Mouse (Mus musculus) left cerebral cortex, postnatal 36 days (tissue): ENCODE measurements around the gene Tsnax. TPM values are rescaled to one million over a fixed set of nuclear protein-coding genes. Genes with fewer than 3 reads are reported as not detected.

ENCODE experiments used
- DNase-seq, 2 experiments: peaks; one replicate each; pipeline ENCODE4 v3.0.0; 2021 to 2022; ENCODE audit warnings: low spot score in 2 of 2, mixed read lengths in 1 of 2
- intact Hi-C: fragments of 180-260 bp; cut with DNase I; formaldehyde crosslinking; loops from one replicate; pipeline ENCODE4 v1.15.1; 2025
- microRNA-seq: library from miRNA; unstranded; fragments of <30 nt; microRNA quantifications from one replicate; pipeline ENCODE4 v1.2.0, GENCODE M21; 2022
- total RNA-seq, 2 experiments: library from RNA; stranded (reverse); gene quantifications; 2 replicates each; pipeline ENCODE4 v1.2.3; 2021

The Tsnax gene
- total RNA-seq, 2 experiments from 2014 or later, result 169 to 171 TPM

DNA sequence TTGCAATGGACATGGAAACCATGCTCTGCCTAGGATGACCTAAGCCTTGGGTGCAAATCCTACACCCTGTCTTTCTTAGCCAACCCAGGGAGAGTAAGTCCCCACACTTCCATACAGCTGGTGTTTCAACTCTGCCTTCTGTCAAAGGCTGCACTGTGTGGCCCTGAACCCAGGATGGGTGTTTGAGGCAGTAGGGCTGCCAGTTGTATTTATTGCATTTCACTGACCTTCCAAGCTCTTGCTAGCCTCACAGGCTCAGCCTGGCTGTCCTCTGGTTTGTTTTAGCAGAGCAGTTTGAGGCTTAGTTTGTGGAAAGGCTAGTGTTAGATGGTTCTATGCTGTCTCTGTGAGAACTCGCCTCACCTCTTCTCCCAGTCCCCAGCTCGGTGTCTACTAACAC lies 61.8 kb downstream of the Tsnax start:
- DNase-seq, result no peak
- intact Hi-C loops, result no loop called here

- DNase-seq, result no peak
Observed at GRCm38 (mm10) chr8:125075389-125075788, 62.6 kb downstream of the Tsnax start.

DNA sequence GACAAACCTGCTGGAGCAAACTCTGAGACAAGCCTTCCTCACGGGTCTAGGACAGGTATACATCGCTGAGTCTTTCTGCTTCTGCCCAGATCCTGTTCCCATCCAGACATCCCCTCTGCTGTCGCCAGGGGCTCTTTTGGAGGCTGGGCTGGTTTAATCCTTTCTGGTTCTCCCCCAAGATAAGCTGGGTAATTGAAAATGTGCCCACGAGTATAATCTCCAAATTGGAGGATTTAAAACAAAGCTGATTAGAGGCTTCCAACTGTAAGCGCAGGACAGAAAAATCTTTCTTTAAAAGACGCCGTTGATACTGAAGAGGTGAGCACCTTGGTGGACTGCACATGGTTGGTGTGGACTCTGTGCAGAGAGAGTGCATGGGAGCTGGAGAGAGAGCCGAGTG lies 64.5 kb downstream of the Tsnax start:
- intact Hi-C loops, result no loop called here
- no peak for DNase-seq

More at GRCm38 (mm10) chr8:125075389-125075788, 62.6 kb downstream of the Tsnax start:
- intact Hi-C loops, result no loop called here

DNA sequence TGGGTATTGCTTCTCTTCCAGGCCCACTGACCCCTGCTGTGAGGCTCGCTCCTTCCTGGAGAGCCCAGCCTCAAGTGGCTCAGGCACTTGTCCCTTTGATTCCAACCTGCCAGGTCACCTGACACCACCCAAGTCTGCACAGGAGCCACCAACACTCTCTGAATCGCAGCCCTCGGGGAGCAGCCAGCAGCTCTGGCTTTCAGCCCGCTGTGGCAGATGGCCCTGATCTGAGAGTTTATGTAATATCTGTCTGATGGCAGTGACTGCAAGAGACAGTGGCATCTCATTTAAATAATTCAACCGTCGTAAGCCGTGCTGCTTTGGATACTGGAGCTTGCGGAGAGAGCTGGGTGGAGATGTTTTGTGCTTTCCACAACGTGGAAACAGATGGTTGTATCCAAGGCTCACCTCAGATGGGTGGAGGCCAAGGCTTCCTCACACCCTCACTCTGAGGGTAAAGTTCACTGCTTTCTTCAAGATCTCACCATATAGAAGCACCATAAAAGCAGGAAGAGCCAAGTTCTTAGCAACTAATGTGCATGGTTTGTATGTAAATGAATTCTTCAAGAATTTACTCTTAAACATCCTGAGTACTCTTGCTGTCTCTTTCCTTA lies 66.1 kb downstream of the Tsnax start:
- peak; percentile 83 to 84 for DNase-seq
- intact Hi-C loops, result no loop called here

DNA sequence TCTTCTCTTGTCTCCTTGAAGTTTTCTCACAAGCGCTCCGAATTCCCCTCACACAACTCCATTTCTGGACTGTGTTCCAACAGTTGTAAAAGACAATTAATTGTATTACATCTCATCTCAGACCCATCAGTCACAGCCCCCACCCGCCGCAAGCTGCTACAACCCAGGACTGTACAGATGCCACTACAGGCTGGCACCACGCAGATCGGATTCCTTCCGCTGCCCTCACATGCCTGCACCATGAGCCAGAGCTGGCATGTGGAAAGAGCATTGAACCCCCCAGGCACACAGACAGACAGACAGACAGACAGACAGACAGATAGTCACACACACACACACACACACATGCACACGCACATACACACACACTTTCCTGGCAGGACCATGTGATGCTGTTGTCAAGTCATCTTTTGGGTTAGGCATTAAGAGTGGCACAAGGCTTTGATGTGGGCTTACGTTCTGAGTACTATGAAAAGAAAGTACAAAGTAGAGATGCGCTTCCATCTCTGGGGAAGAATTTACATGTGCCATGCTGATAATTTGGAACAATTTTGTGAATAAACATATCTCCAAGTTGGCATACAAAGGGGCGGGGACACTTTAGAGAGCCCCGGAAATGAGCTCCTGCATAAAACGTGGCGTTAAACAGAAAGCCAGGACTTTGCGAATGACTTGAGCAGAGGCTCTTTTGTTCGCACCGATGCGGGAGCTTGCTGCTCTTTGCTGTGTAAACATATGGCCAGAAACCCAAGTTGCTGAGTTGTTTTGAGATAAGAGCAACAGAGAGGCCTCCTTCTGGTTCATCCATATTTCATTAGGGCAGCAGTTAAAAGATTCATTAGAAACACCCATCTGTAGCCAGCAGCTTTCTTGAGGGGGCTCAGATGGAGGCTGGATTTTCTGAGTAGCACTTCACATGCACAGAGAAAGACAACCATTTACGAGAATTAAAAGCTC lies 67.9 kb downstream of the Tsnax start:
- intact Hi-C loops, result no loop called here

GRCm38 (mm10) chr8:125083746-125084145 lies 70.9 kb downstream of the Tsnax start:
- no peak for DNase-seq
- intact Hi-C loops, result no loop called here

More for the DNA sequence above, 67.9 kb downstream of the Tsnax start:
- DNase-seq, result no peak

Small RNAs within 50 kb of the gene (microRNA-seq; reads per million reads assigned to microRNA genes)
- not detected for gene Gm22197

Other genes starting within 250 kb of the Tsnax start
- gene Trim67, start 219.9 kb upstream of the Tsnax start, total RNA-seq, result 1 to 10 TPM; 2.0 to 2.4 TPM
- gene Gnpat, start 150.0 kb upstream of the Tsnax start, total RNA-seq, result 10 to 100 TPM; 47.4 to 57.8 TPM
- 10 to 100 TPM; 19.6 to 20.9 TPM for gene 2810004N23Rik, start 149.9 kb upstream of the Tsnax start, total RNA-seq
- gene Exoc8, start 115.3 kb upstream of the Tsnax start, total RNA-seq, result 10 to 100 TPM; 34.5 to 35.3 TPM
- gene Sprtn, start 115.1 kb upstream of the Tsnax start, total RNA-seq, result 10 to 100 TPM; 11.5 to 15.0 TPM
- gene Egln1, start 63.7 kb upstream of the Tsnax start, total RNA-seq, result 10 to 100 TPM; 67.3 to 72.4 TPM
- 1 to 10 TPM; 1.4 to 2.5 TPM for gene Disc1, start 41.2 kb downstream of the Tsnax start, total RNA-seq